In the genomic region with DNA sequence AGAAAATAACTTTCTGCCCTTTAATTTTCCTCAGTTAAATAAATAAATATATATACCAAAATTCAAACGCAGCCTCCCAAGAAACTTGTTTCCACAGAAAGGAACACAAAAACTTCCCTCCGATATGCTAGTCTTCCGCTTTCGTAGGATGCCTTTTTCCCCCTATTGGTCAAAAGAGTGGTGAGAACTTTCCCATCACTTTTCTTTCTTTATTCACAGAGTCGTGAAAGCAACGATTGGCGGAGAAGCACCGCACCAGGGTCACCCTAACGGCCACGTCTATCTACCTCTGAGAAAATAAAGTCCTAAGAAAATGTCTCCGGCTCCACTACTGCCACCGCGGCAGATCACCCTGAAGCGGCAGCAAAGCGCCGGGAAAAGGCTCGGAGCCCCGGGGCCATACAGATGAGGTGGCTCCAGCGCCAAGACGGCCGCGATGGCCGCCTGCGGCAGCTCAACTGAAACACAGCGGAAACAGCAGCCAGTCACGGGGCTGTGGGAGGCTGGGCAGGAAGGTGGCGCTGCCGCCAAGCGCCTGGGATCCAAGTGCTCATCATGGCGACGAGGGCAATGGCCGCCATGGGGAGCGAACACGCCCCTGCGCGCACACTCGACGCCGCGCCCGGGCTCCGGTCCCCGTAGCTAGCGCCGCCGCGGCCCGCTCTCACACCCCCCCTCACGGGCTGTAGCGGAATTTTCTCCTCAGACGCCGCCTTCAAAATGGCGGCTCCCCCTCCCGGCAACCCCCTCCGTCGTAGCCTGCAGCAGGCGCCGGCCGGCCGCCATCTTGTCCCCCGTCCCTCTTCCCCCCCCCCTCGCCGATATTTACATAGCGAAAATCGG, we compare ENCODE assay signal across 8 mouse cellular contexts. TPM values are rescaled to one million over a fixed set of nuclear protein-coding genes. Genes with fewer than 3 reads are reported as not detected.
DNase-seq lines count a peak whose midpoint lies in the region; ATAC-seq and TF ChIP-seq lines count a peak whose summit lies in the region.

No protein-coding gene starts in this region.

- peak overlapping the region; percentile 97 for H3K27ac ChIP-seq in forebrain, embryonic 11.5 days (ENCODE audit: low read depth, low read length)
- peak overlapping the region; percentile 99 for H3K27ac ChIP-seq in heart, embryonic 16.5 days (ENCODE audit: low read length)
- H3K27ac ChIP-seq in liver, embryonic 15.5 days (replicated peaks): peak overlapping the region; percentile 98
- peak overlapping the region; percentile 100 for H3K27ac ChIP-seq in neural tube, embryonic 11.5 days (ENCODE audit: low read depth, low read length)
- H3K27ac ChIP-seq in stomach, postnatal 0 days (replicated peaks): peak overlapping the region; percentile 99

- TF ChIP-seq EP300 in stomach, postnatal 0 days (optimal IDR thresholded peaks at IDR 0.05): no peak

- peak overlapping the region; percentile 91 for H3K9ac ChIP-seq in forebrain, embryonic 11.5 days (ENCODE audit: low read length)
- H3K9ac ChIP-seq in heart, embryonic 16.5 days (ENCODE audit: low read length): peak overlapping the region; percentile 94
- peak overlapping the region; percentile 83 for H3K9ac ChIP-seq in liver, embryonic 15.5 days
- peak overlapping the region; percentile 97 for H3K9ac ChIP-seq in neural tube, embryonic 11.5 days (ENCODE audit: low read length)
- H3K9ac ChIP-seq in stomach, postnatal 0 days (ENCODE audit: low read length): peak overlapping the region; percentile 94

- 24% methylated on average over 32 of the region's 65 CpGs for WGBS in forebrain, embryonic 11.5 days
- 20% methylated on average over 60 of the region's 65 CpGs for WGBS in heart, embryonic 16.5 days
- 16% methylated on average over 65 of the region's 65 CpGs for WGBS in liver, embryonic 15.5 days (ENCODE audit: insufficient replicate concordance)
- WGBS in neural tube, embryonic 11.5 days: 17% methylated on average over 40 of the region's 65 CpGs
- WGBS in stomach, postnatal 0 days: 19% methylated on average over 38 of the region's 65 CpGs

- H3K4me1 ChIP-seq in E14TG2a.4 (replicated peaks; ENCODE audit: low read depth, low read length): peaks cover 27% of the 10 kb centered on the region
- H3K4me1 ChIP-seq in forebrain, embryonic 11.5 days (replicated peaks; ENCODE audit: control insufficient read depth, insufficient read depth, low read length): no peaks in the 10 kb centered on the region
- H3K4me1 ChIP-seq in heart, embryonic 16.5 days (ENCODE audit: control insufficient read depth, insufficient read depth, low read length): peaks cover 3% of the 10 kb centered on the region; the same call in 1 of the 2 replicates
- peaks cover 13% of the 10 kb centered on the region for H3K4me1 ChIP-seq in liver, embryonic 15.5 days (replicated peaks)
- H3K4me1 ChIP-seq in neural tube, embryonic 11.5 days (ENCODE audit: control insufficient read depth, insufficient read depth, low read length): no peaks in the 10 kb centered on the region
- no peaks in the 10 kb centered on the region for H3K4me1 ChIP-seq in stomach, postnatal 0 days (replicated peaks; ENCODE audit: control insufficient read depth, insufficient read depth)

- no peaks in the 10 kb centered on the region for H3K27me3 ChIP-seq in E14TG2a.4 (ENCODE audit: insufficient read depth, low read length)
- H3K27me3 ChIP-seq in forebrain, embryonic 11.5 days (ENCODE audit: control insufficient read depth, insufficient read depth, low read length): peaks cover 25% of the 10 kb centered on the region
- H3K27me3 ChIP-seq in heart, embryonic 16.5 days (ENCODE audit: control insufficient read depth, insufficient read depth, low read length): peaks cover 26% of the 10 kb centered on the region
- peaks cover 25% of the 10 kb centered on the region for H3K27me3 ChIP-seq in liver, embryonic 15.5 days
- peaks cover 11% of the 10 kb centered on the region for H3K27me3 ChIP-seq in neural tube, embryonic 11.5 days (ENCODE audit: control insufficient read depth, insufficient read depth, low read length)
- H3K27me3 ChIP-seq in stomach, postnatal 0 days (ENCODE audit: control insufficient read depth, insufficient read depth, low read length): no peaks in the 10 kb centered on the region

- no peaks in the 10 kb centered on the region for H3K36me3 ChIP-seq in E14TG2a.4 (ENCODE audit: insufficient read depth, low read length)
- no peaks in the 10 kb centered on the region for H3K36me3 ChIP-seq in forebrain, embryonic 11.5 days (ENCODE audit: control insufficient read depth, insufficient read depth, low read length)
- H3K36me3 ChIP-seq in heart, embryonic 16.5 days (ENCODE audit: control insufficient read depth, insufficient read depth): no peaks in the 10 kb centered on the region
- no peaks in the 10 kb centered on the region for H3K36me3 ChIP-seq in liver, embryonic 15.5 days (replicated peaks)
- H3K36me3 ChIP-seq in neural tube, embryonic 11.5 days (ENCODE audit: control insufficient read depth, insufficient read depth, low read length): no peaks in the 10 kb centered on the region
- no peaks in the 10 kb centered on the region for H3K36me3 ChIP-seq in stomach, postnatal 0 days (ENCODE audit: control insufficient read depth, insufficient read depth, low read length)

- TF ChIP-seq CTCF in E14TG2a.4 (conservative IDR thresholded peaks at IDR 0.05; ENCODE audit: low read length): no peak
- TF ChIP-seq CTCF in stomach, postnatal 0 days (IDR thresholded peaks at IDR 0.05; ENCODE audit: low read depth): peak; percentile 62

- peak overlapping the region; percentile 62 for H3K4me2 ChIP-seq in forebrain, embryonic 11.5 days (ENCODE audit: low read depth, low read length, severe bottlenecking)
- H3K4me2 ChIP-seq in heart, embryonic 16.5 days (ENCODE audit: low read depth, low read length): peak overlapping the region; percentile 63
- H3K4me2 ChIP-seq in liver, embryonic 15.5 days: peak overlapping the region; percentile 79
- H3K4me2 ChIP-seq in neural tube, embryonic 11.5 days (ENCODE audit: low read depth): peak overlapping the region; percentile 55
- peak overlapping the region; percentile 60 for H3K4me2 ChIP-seq in stomach, postnatal 0 days (replicated peaks; ENCODE audit: low read depth)

- peak; percentile 67 for DNase-seq in c-Kit-positive CD71-positive TER-119-negative erythroid progenitor cells, embryonic 14.5 days (ENCODE audit: low read depth)
- peak; percentile 93 for DNase-seq in forebrain, embryonic 11.5 days (ENCODE audit: low spot score)
- peak; percentile 88 to 89 for DNase-seq in kidney, postnatal 36 days
- DNase-seq in neural tube, embryonic 11.5 days (ENCODE audit: low spot score): peak; percentile 89
- DNase-seq in stomach, postnatal 0 days (ENCODE audit: low spot score): peak; percentile 89

- peak overlapping the region; percentile 82 for H3K4me3 ChIP-seq in E14TG2a.4 (replicated peaks; ENCODE audit: low read length)
- H3K4me3 ChIP-seq in forebrain, embryonic 11.5 days (ENCODE audit: low read depth, low read length): peak overlapping the region; percentile 57
- peak overlapping the region; percentile 69 for H3K4me3 ChIP-seq in heart, embryonic 16.5 days (ENCODE audit: low read length)
- H3K4me3 ChIP-seq in liver, embryonic 15.5 days (replicated peaks): peak overlapping the region; percentile 73
- peak overlapping the region; percentile 60 for H3K4me3 ChIP-seq in neural tube, embryonic 11.5 days (ENCODE audit: low read depth, low read length)
- H3K4me3 ChIP-seq in stomach, postnatal 0 days (ENCODE audit: low read depth, low read length): peak overlapping the region; percentile 59

- peak; percentile 90 for ATAC-seq in forebrain, embryonic 11.5 days (replicated peaks; ENCODE audit: low FRiP score)
- ATAC-seq in heart, embryonic 16.5 days (replicated peaks; ENCODE audit: extremely low read depth, insufficient read depth, low FRiP score): peak; percentile 86
- ATAC-seq in liver, embryonic 15.5 days (ENCODE audit: insufficient read depth): peak; percentile 86
- ATAC-seq in neural tube, embryonic 11.5 days (ENCODE audit: insufficient read depth, low FRiP score, low TSS enrichment): peak; percentile 82
- ATAC-seq in stomach, postnatal 0 days (ENCODE audit: low FRiP score, low TSS enrichment): peak; percentile 93

- H3K9me3 ChIP-seq in E14TG2a.4 (ENCODE audit: low read length): no peaks in the 10 kb centered on the region
- H3K9me3 ChIP-seq in forebrain, embryonic 11.5 days (ENCODE audit: control insufficient read depth, low read length): no peaks in the 10 kb centered on the region
- no peaks in the 10 kb centered on the region for H3K9me3 ChIP-seq in heart, embryonic 16.5 days (replicated peaks; ENCODE audit: control insufficient read depth, low read length)
- H3K9me3 ChIP-seq in liver, embryonic 15.5 days (replicated peaks): no peaks in the 10 kb centered on the region
- no peaks in the 10 kb centered on the region for H3K9me3 ChIP-seq in neural tube, embryonic 11.5 days (ENCODE audit: control insufficient read depth, low read length)
- no peaks in the 10 kb centered on the region for H3K9me3 ChIP-seq in stomach, postnatal 0 days (ENCODE audit: control insufficient read depth, low read length)

RNA-seq across cellular contexts. Expression of a gene that starts 1.4 kb away (rescaled TPM):
- 26.6 and 32.3 TPM in 2 replicates for polyA plus RNA-seq in forebrain, embryonic 11.5 days (2014; fragmentation: Nextera tagmentation; extraction: Ambion mirVana)
- 19.8 and 20.8 TPM in 2 replicates for polyA plus RNA-seq in heart, embryonic 16.5 days (2015; fragmentation: Nextera tagmentation; extraction: Ambion mirVana)
- 12.6 and 13.7 TPM in 2 replicates for polyA plus RNA-seq in liver, embryonic 15.5 days (2015; fragmentation: Nextera tagmentation; extraction: Ambion mirVana)
- 24.7 and 32.9 TPM in 2 replicates for polyA plus RNA-seq in neural tube, embryonic 11.5 days (2014; fragmentation: Nextera tagmentation; extraction: Ambion mirVana)
- polyA plus RNA-seq in stomach, postnatal 0 days (2015; fragmentation: Nextera tagmentation; extraction: Ambion mirVana): 11.8 and 12.7 TPM in 2 replicates

Comparison
In these comparisons a context has a peak if more than half of its experiments do, and no peak if none do; other contexts are left out.
1. Peak in every context shown above with its lines: DNase-seq, ATAC-seq, H3K4me3 ChIP-seq and H3K27ac ChIP-seq.